Mouse (Mus musculus) MEL (cell line): ENCODE measurements around the gene Olfr472.

Source experiments
- CHD1 ChIP-seq: IDR thresholded peaks from 2 replicates; pipeline ENCODE4 v1.6.1; 2012; ENCODE audit warnings: low read depth, mild to moderate bottlenecking, inconsistent platforms, low read length, improper control_type of control experiment
- POLR2A ChIP-seq, 2 experiments: IDR thresholded peaks; 2 replicates each; pipeline ENCODE4 v1.6.1; 2011 to 2012; ENCODE audit warnings: low read length in 2 of 2, mild to moderate bottlenecking in 2 of 2, control low read depth in 1 of 2, improper control_type of control experiment in 1 of 2, low read depth in 1 of 2, moderate library complexity in 1 of 2; ENCODE audit not compliant: control insufficient read depth in 1 of 2, insufficient read depth in 1 of 2, poor library complexity in 1 of 2

DNA sequence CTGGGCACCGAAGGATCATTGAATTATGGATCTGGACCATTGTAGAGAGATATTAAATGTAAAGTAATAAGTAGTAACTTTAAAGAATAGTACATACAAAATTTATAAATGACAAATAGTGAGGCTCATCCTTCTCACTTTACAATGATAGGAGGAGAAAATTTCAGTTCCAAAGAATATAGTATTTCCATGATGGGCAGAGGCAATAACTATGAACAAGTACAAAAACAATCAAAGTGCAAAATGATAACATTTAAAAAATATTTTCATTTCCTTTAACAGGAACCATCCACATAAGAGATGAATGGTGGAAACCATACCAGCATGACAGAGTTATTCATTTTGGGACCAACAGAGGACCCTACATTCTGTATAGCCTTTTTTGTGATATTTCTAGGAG, 56.6 kb downstream of the Olfr472 start, which contains the start of gene Olfr474:
- no peak for TF ChIP-seq POLR2A (IDR thresholded peaks at IDR 0.05; ENCODE audit: control insufficient read depth in 1 of 2, insufficient read depth in 1 of 2, low read depth in 1 of 2, low read length in 2 of 2, poor library complexity in 1 of 2)
- no peak for TF ChIP-seq CHD1
